In the genomic region with DNA sequence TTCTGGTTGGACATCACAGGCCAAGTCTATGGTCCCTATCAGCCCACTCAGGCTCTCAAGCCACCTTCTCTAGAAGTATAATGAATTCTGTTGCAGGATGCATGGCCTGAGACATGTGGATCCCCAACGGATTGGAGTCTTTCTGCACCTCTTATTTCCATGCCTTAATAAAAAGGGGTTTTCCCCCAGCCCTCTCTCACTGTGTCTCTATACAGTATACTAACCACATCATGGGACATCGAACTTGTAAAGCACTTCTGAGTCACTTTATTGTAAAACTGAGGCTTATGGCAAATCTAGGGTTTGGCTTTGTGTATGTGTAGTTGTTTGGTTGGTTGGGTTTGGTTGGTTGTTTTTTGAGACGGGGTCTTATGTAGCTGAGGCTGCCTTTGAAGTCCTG, we compare ENCODE assay signal across 20 mouse cellular contexts.
"Had no signal": no experiment of that assay in that cellular context is flagged by ENCODE, and none has a peak within 500 bp of the region (broad histone marks: within the 10 kb centered on the region; RNA-seq: fewer than 3 reads in every experiment).

No protein-coding gene starts in this region.

- H3K4me1 ChIP-seq: liver, embryonic 15.5 days; lung, embryonic 15.5 days; megakaryocyte, embryonic 14.5 days; midbrain, embryonic 13.5 days; midbrain, embryonic 15.5 days; neural tube, embryonic 13.5 days; stomach, embryonic 15.5 days had no signal

- ATAC-seq: liver, postnatal 0 days; lung, postnatal 0 days; midbrain, embryonic 13.5 days; midbrain, embryonic 15.5 days had no signal

- H3K36me3 ChIP-seq: liver, embryonic 15.5 days; lung, embryonic 15.5 days; midbrain, embryonic 13.5 days; midbrain, embryonic 15.5 days; neural tube, embryonic 13.5 days; stomach, embryonic 15.5 days had no signal

- DNase-seq: liver, postnatal 0 days; lung, adult 2 months; lung, postnatal 14 days; lung, postnatal 36 days; right cerebral cortex, postnatal 25 days; right cerebral cortex, postnatal 4 days; spleen, adult 18-20 months; thymus, adult 2 months; thymus, postnatal 25 days; thymus, postnatal 4 days had no signal

- H3K4me3 ChIP-seq: liver, embryonic 15.5 days; lung, embryonic 15.5 days; megakaryocyte, embryonic 14.5 days; midbrain, embryonic 13.5 days; midbrain, embryonic 15.5 days; neural tube, embryonic 13.5 days; stomach, embryonic 15.5 days had no signal

- H3K27me3 ChIP-seq: liver, embryonic 15.5 days; lung, embryonic 15.5 days; midbrain, embryonic 13.5 days; midbrain, embryonic 15.5 days; neural tube, embryonic 13.5 days; stomach, embryonic 15.5 days had no signal

- H3K27ac ChIP-seq: liver, embryonic 15.5 days; lung, embryonic 15.5 days; macrophage; midbrain, embryonic 13.5 days; midbrain, embryonic 15.5 days; neural tube, embryonic 13.5 days; stomach, embryonic 15.5 days; stomach, postnatal 0 days had no signal

- H3K9me3 ChIP-seq: liver, embryonic 15.5 days; lung, embryonic 15.5 days; midbrain, embryonic 13.5 days; midbrain, embryonic 15.5 days; neural tube, embryonic 13.5 days; stomach, embryonic 15.5 days had no signal

- H3K9ac ChIP-seq: liver, embryonic 15.5 days; liver, postnatal 0 days; lung, embryonic 15.5 days; midbrain, embryonic 13.5 days; midbrain, embryonic 15.5 days; neural tube, embryonic 13.5 days; stomach, embryonic 15.5 days had no signal

- H3K4me2 ChIP-seq: liver, embryonic 15.5 days; lung, embryonic 15.5 days; midbrain, embryonic 13.5 days; midbrain, embryonic 15.5 days; neural tube, embryonic 13.5 days; stomach, embryonic 15.5 days had no signal
